Comparison of ENCODE assay signal across 12 mouse cellular contexts in genomic region chr10:95162691-95163374, GRCm38 (mm10).
DNase-seq lines count a peak whose midpoint lies in the region; ATAC-seq and TF ChIP-seq lines count a peak whose summit lies in the region.
"Had no signal": no experiment of that assay in that cellular context is flagged by ENCODE, and none has a peak within 500 bp of the region (broad histone marks: within the 10 kb centered on the region; RNA-seq: fewer than 3 reads in every experiment).

No protein-coding gene starts in this region.

- TF ChIP-seq POLR2A in cerebellum, adult 2 months (IDR thresholded peaks at IDR 0.05; ENCODE audit: borderline replicate concordance, insufficient read depth, low read length): no peak
- TF ChIP-seq POLR2A in kidney, adult 2 months (IDR thresholded peaks at IDR 0.05; ENCODE audit: low read depth, low read length): no peak

- H3K36me3 ChIP-seq in liver, embryonic 11.5 days (ENCODE audit: control insufficient read depth, insufficient read depth, low read length): no peaks in the 10 kb centered on the region
- H3K36me3 ChIP-seq in liver, embryonic 12.5 days: no peaks in the 10 kb centered on the region
- no peaks in the 10 kb centered on the region for H3K36me3 ChIP-seq in kidney, adult 2 months (ENCODE audit: control insufficient read depth, insufficient read depth, low read length)
- H3K36me3 ChIP-seq in stomach, embryonic 14.5 days (ENCODE audit: control insufficient read depth, insufficient read depth, low read length): no peaks in the 10 kb centered on the region
- H3K36me3 ChIP-seq in midbrain, embryonic 10.5 days: no peaks in the 10 kb centered on the region
- H3K36me3 ChIP-seq: neural tube, embryonic 13.5 days had no signal

- peak; percentile 32 to 47 for DNase-seq in cerebellum, postnatal 10 days
- DNase-seq in cerebellum, adult 2 months: no peak
- DNase-seq in liver, embryonic 11.5 days (ENCODE audit: low spot score): no peak
- DNase-seq in kidney, adult 2 months: peak; percentile 64
- DNase-seq in midbrain, embryonic 10.5 days (ENCODE audit: low spot score): no peak
- no peak for DNase-seq in retina, postnatal 1 day
- DNase-seq: cerebellum, postnatal 25 days had no signal

- no peak overlapping the region for H3K27ac ChIP-seq in cerebellum, adult 2 months (ENCODE audit: insufficient read depth, low read length)
- H3K27ac ChIP-seq in liver, embryonic 11.5 days (ENCODE audit: low read depth, low read length): 0 out of 2 replicates have a peak overlapping the region, but pooled peaks have one; percentile 29
- H3K27ac ChIP-seq in liver, embryonic 12.5 days: no peak overlapping the region
- H3K27ac ChIP-seq in kidney, adult 2 months (ENCODE audit: insufficient read depth, low read depth, low read length): peak overlapping the region; percentile 61
- H3K27ac ChIP-seq in stomach, embryonic 14.5 days (ENCODE audit: low read length): peak overlapping the region; percentile 55; the same call in 1 of the 2 replicates
- no peak overlapping the region for H3K27ac ChIP-seq in midbrain, embryonic 10.5 days (replicated peaks)
- H3K27ac ChIP-seq: neural tube, embryonic 13.5 days had no signal

- WGBS in cerebellum, adult 2 months: 24% methylated on average over 8 of the region's 8 CpGs
- WGBS in liver, embryonic 11.5 days: 51% methylated on average over 8 of the region's 8 CpGs
- 53% methylated on average over 8 of the region's 8 CpGs for WGBS in liver, embryonic 12.5 days (ENCODE audit: insufficient replicate concordance)
- 47% methylated on average over 8 of the region's 8 CpGs for WGBS in kidney, adult 2 months
- WGBS in stomach, embryonic 14.5 days: 26% methylated on average over 8 of the region's 8 CpGs
- 67% methylated on average over 8 of the region's 8 CpGs for WGBS in midbrain, embryonic 10.5 days

- H3K4me1 ChIP-seq in cerebellum, adult 2 months (ENCODE audit: control insufficient read depth, insufficient read depth, low read length): no peaks in the 10 kb centered on the region
- no peaks in the 10 kb centered on the region for H3K4me1 ChIP-seq in liver, embryonic 11.5 days (replicated peaks; ENCODE audit: control insufficient read depth, insufficient read depth, low read length)
- H3K4me1 ChIP-seq in liver, embryonic 12.5 days: no peaks in the 10 kb centered on the region
- no peaks in the 10 kb centered on the region; the same call in 1 of the 2 replicates for H3K4me1 ChIP-seq in kidney, adult 2 months (ENCODE audit: control insufficient read depth, insufficient read depth, low read length)
- H3K4me1 ChIP-seq in stomach, embryonic 14.5 days (ENCODE audit: control insufficient read depth, insufficient read depth, low read length): peaks cover 13% of the 10 kb centered on the region; the same call in 1 of the 2 replicates
- no peaks in the 10 kb centered on the region for H3K4me1 ChIP-seq in midbrain, embryonic 10.5 days

- H3K9me3 ChIP-seq in liver, embryonic 11.5 days (ENCODE audit: control insufficient read depth, low read length): no peaks in the 10 kb centered on the region
- H3K9me3 ChIP-seq in liver, embryonic 12.5 days (replicated peaks): no peaks in the 10 kb centered on the region
- no peaks in the 10 kb centered on the region for H3K9me3 ChIP-seq in stomach, embryonic 14.5 days (ENCODE audit: control insufficient read depth, low read depth, low read length)
- no peaks in the 10 kb centered on the region for H3K9me3 ChIP-seq in midbrain, embryonic 10.5 days (replicated peaks)
- H3K9me3 ChIP-seq: neural tube, embryonic 13.5 days had no signal

- H3K4me2 ChIP-seq in liver, embryonic 11.5 days: no peak overlapping the region
- no peak overlapping the region for H3K4me2 ChIP-seq in liver, embryonic 12.5 days
- H3K4me2 ChIP-seq in stomach, embryonic 14.5 days (replicated peaks; ENCODE audit: low read depth, low read length): peak overlapping the region; percentile 16; the same call in 1 of the 2 replicates
- H3K4me2 ChIP-seq: neural tube, embryonic 13.5 days had no signal

- no peak overlapping the region for H3K4me3 ChIP-seq in cerebellum, adult 2 months (replicated peaks; ENCODE audit: insufficient read depth, low read depth, low read length)
- H3K4me3 ChIP-seq in liver, embryonic 11.5 days (ENCODE audit: low read depth, low read length): no peak overlapping the region
- H3K4me3 ChIP-seq in liver, embryonic 12.5 days: no peak overlapping the region
- no peak overlapping the region for H3K4me3 ChIP-seq in kidney, adult 2 months (ENCODE audit: insufficient read depth, low read depth, low read length)
- H3K4me3 ChIP-seq in stomach, embryonic 14.5 days (ENCODE audit: low read depth, low read length): no peak overlapping the region
- H3K4me3 ChIP-seq in midbrain, embryonic 10.5 days: no peak overlapping the region
- H3K4me3 ChIP-seq: megakaryocyte, embryonic 14.5 days; neural tube, embryonic 13.5 days had no signal

- TF ChIP-seq CTCF in cerebellum, adult 2 months (IDR thresholded peaks at IDR 0.05; ENCODE audit: borderline replicate concordance, insufficient read depth, low read depth, low read length): no peak
- TF ChIP-seq CTCF in kidney, adult 2 months (conservative IDR thresholded peaks at IDR 0.05; ENCODE audit: insufficient read depth, insufficient read length, low read depth, low read length): no peak

- no peak for ATAC-seq in liver, embryonic 11.5 days (replicated peaks; ENCODE audit: low FRiP score)
- ATAC-seq in liver, embryonic 12.5 days: no peak
- ATAC-seq in stomach, embryonic 14.5 days (ENCODE audit: insufficient number of reproducible peaks, insufficient read depth, low FRiP score, low read depth): no peak
- ATAC-seq: hindbrain, embryonic 16.5 days had no signal

- no peaks in the 10 kb centered on the region; the same call in 1 of the 2 replicates for H3K27me3 ChIP-seq in cerebellum, adult 2 months (ENCODE audit: control insufficient read depth, insufficient read depth, low read length)
- H3K27me3 ChIP-seq in liver, embryonic 11.5 days (replicated peaks; ENCODE audit: control insufficient read depth, insufficient read depth, low read length): no peaks in the 10 kb centered on the region
- no peaks in the 10 kb centered on the region for H3K27me3 ChIP-seq in liver, embryonic 12.5 days (replicated peaks)
- no peaks in the 10 kb centered on the region for H3K27me3 ChIP-seq in kidney, adult 2 months (replicated peaks; ENCODE audit: control insufficient read depth, insufficient read depth, low read length)
- H3K27me3 ChIP-seq in stomach, embryonic 14.5 days (ENCODE audit: control insufficient read depth, insufficient read depth, low read length): no peaks in the 10 kb centered on the region
- H3K27me3 ChIP-seq in midbrain, embryonic 10.5 days (ENCODE audit: low read depth, poor library complexity, severe bottlenecking): no peaks in the 10 kb centered on the region
- H3K27me3 ChIP-seq: megakaryocyte, embryonic 14.5 days; neural tube, embryonic 13.5 days had no signal

- H3K9ac ChIP-seq in liver, embryonic 11.5 days (ENCODE audit: low read depth, low read length): no peak overlapping the region
- H3K9ac ChIP-seq in liver, embryonic 12.5 days: no peak overlapping the region
- no peak overlapping the region for H3K9ac ChIP-seq in stomach, embryonic 14.5 days (replicated peaks; ENCODE audit: low read depth, low read length)
- H3K9ac ChIP-seq: neural tube, embryonic 13.5 days had no signal

Comparison
In these comparisons a context has a peak if more than half of its experiments do, and no peak if none do; other contexts are left out.
1. DNase-seq: peak in cerebellum, postnatal 10 days (2 of 2) and kidney, adult 2 months (single experiment); none in cerebellum, adult 2 months (0 of 2), liver, embryonic 11.5 days (single experiment), midbrain, embryonic 10.5 days (single experiment) and retina, postnatal 1 day (single experiment).
2. H3K27ac ChIP-seq: peak in liver, embryonic 11.5 days (single experiment), kidney, adult 2 months (single experiment) and stomach, embryonic 14.5 days (single experiment); none in cerebellum, adult 2 months (single experiment), liver, embryonic 12.5 days (single experiment) and midbrain, embryonic 10.5 days (single experiment).